Mouse (Mus musculus) testis, postnatal 14 days (tissue): ENCODE data around the gene Traip.

Source experiments
- DNase-seq: peaks from one replicate; pipeline ENCODE4 v3.0.0; 2021; ENCODE audit warnings: low spot score

The Traip gene

GRCm38 (mm10) chr9:107971690-107972541, 22.0 kb downstream of the Traip start:
- DNase-seq: no peak

DNA sequence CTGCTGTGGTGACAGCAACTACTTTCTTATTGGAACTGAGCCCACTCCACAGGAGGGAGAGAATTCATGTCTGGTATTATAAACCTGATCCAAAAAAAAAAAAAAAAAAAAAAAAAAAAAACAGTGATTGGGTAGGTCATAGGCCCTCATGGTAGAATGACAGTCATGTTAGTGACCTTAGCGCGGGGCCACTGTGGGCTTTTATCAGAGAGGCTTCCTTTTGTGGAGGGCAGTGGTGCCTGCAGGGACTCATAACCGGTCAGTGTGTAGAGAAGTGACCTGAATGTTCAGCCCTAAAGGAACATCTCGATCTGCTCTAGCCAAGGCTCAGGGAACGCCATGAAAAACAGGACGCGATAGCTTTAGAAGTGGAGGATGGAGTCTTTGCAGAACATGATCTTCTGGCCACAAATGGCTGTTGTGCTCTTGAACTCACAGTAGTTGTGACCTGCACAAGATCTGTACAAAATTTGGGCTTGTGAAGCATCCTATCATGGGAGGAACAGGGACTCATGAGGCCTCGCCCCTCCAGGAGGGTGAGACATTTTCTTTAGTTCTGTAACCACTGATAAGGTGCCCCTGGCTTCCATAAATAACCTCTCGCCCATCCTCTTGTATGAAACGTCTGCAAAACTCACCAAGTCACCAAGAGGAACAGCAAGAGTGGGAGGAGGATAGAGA, 24.7 kb downstream of the Traip start:
- no peak for DNase-seq

DNA sequence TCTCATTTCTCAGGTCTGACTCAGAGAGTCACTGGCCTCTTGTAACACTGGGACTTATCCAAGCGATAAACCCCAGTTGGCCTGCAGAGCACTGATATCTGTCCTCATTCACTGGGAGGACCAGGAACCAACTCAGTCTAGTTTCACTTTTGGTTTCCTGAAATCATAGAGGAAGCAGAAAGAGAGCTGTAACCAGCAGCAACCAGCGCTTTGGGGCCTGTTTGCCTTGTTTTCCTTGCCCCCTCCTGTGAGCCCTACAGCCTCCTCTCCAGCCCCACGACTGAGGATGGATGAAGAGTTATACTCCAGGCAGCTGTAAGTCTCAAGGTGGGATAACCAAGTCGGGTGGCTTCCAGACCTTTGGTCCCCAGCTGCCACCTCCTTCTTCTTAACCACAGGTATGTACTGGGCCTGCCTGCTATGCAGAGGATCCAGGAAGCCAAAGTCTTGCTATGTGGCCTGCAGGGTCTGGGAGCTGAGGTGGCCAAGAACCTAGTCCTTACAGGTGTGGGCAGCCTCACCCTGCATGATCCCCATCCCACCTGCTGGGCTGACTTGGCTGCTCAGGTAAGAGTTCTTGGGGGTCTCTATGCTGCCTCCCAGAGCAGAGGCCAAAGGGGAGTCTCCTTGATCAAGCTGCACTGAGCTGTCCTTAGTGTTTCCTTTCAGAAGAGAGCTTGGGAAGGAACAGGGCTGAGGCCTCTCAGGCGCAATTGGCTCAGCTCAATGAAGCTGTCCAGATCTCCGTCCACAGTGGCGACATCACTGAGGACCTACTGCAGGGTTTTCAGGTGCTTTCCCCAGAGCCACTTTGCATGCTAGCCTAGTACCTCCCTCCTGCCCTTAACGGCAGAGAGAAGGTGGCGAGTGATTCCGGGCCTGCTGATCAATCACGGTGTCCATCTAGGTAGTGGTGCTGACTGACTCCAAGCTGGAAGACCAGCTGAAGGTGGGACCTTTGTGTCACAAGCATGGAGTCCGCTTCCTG, 25.8 kb downstream of the Traip start, which contains the start of gene Uba7:
Gene Uba7 (plus strand): TSS at position 107 of the 988 bp plus-strand sequence.
- DNase-seq: no peak

- DNase-seq: no peak
Measured at GRCm38 (mm10) chr9:107978815-107979214, 28.9 kb downstream of the Traip start.

- DNase-seq: no peak
Measured at GRCm38 (mm10) chr9:107981684-107982605, 32.0 kb downstream of the Traip start.

DNA sequence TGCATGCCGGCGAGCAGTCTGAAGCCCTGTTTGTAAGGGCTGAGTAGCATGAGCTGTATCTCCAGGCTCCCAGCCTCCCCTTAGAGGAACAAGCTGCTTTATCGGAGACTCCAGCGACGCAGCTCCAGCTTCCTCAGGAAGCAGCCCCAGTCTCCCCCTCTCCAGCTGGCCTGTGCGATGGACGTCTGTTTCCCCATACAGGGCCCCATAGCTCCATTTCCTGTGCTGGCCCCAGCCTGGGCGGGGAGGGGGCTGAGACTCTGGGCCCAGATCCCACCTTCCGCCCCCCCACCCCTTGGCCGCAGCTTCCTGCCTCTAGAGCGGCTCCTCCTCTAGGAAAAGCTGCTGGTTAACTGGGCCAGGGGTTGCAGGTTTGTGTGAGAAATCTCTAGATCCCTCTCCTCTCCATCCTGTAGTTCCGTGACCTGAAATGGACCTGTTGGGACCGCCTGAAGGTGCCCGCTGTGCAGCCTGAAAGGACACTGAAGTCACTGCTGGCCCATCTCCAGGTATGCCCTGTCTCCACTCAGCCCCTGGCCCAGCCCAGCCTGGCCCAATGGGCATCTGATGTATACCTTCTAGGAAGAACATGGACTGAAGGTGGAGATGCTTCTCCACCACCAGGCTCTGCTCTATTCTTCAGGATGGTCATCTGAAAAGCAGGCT, 32.9 kb downstream of the Traip start, which contains the start of gene Gm20661:
Gene Gm20661 (plus strand): TSS at position 378 of the 666 bp plus-strand sequence.
- DNase-seq: no peak

DNA sequence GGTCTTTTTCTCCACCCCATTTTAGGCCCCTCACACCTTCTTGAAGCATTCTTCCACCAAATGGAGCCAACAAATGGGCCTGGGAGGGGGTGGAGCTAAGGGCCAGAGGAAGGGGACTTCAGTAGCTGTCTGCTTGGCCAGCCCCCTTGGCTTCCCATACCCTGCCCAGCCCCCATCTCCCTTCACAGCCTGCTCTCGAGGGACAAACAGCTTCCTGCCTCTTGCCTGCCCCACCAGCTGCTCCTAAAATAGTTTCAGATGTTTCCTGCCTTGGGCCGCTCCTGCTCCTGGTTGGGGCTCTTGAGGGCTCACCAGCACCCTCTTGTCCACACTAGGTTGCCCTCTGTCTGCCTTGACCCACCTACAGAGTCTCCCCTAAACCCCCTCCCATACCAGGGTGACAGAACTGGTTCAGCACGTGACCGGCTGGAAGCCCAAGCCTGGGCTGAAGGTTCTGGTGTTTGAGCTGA, 33.5 kb downstream of the Traip start:
- DNase-seq: peak; percentile 62

GRCm38 (mm10) chr9:107984052-107984753, 34.3 kb downstream of the Traip start:
- DNase-seq: no peak

GRCm38 (mm10) chr9:107984754-107985055, 34.8 kb downstream of the Traip start:
- DNase-seq: no peak

DNA sequence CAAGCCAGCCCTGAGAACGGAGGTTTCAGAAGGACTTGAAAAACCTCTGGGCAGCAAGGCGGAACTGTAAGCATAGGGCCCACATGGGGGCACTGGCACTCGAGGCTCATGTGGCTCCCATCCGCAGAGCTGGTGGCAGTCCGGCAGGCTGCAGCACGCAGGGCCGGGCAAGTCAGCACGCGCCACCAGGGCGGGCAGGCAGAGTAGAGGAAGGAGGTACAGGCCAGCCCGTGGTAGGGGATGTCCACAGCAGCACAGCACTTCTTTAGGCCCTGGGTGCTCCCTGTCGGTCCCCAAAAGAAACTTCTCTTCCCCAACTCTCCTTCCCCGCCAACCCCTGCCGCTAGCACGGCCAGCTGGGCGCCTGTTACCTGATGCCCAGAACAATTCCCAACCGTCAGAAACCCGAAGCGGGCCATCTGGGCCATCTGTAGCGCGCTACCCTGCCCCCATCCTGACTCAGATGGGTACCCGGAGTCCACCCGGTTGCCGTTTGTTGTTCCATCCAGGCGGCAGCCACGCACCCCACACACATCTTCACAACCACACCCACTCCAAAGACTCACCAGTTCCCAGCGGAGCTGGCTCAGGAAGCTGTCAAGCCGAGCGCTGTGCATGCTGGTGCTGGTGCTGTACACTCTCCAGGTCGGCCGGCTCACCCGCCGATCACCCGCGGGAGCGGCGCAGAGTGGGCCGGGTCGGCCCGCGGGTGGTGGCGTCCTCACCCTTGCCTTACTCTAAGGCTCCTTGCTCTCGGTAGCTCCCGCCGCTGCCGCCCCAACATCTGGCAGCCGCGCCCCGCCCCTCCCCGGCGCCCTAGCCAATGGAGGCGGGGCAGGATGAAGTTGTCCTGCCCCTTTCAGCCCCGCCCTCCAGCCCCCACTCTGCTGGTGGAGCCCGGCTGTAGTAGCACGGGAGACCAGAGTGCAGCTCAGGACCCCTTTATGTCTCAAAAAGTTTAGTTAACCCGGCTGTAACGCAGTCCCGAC, 35.5 kb downstream of the Traip start, which contains the start of gene Inka1:
Gene Inka1 (minus strand): TSS at position 749 of the 989 bp plus-strand sequence.
- DNase-seq: peak; percentile 79

DNA sequence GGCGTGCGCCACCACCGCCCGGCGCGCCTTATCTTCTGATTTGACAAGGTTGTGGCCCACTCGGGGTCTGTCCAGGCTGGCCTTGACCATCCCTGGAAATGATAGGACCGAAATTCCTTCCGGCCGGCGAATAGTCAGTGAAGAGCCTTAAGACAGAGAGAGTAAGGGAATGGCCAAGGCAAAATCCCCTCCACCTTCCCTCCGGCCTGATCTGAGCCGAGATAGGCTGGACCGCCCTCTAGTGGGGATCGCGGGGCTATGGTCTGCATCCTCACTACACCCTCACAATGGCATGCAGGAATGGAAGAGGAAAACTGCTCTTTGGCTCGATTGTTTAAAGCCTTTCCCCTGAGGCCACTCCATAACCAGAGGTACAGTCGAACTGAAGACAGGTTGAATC, 36.4 kb downstream of the Traip start:
- DNase-seq: peak; percentile 76

DNA sequence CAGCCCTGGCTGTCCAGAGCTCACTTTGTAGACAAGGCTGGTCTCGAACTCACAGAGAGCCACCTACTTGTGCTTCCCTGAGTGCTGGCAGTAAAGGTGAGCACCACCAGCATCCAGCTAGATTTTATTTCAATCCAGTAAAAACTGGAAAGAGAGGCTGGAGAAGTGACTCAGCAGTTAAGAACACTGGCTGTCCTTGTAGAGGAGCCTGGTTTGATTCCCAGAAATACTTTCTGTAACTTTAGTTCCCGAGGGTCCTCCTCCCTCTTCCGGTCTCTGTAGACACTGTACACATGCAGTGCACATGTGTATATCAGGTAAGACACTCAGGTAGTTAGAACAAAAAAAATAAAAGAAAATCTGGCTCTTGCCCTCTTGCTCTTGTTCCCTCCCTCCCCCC, 38.0 kb downstream of the Traip start:
- no peak for DNase-seq

GRCm38 (mm10) chr9:107992197-107992596, 42.3 kb downstream of the Traip start, which contains the start of gene Cdhr4:
Cdhr4 (plus strand) TSS chr9:107992497.
- DNase-seq: no peak

- DNase-seq: no peak
Measured at GRCm38 (mm10) chr9:107993013-107993412, 43.1 kb downstream of the Traip start.

DNA sequence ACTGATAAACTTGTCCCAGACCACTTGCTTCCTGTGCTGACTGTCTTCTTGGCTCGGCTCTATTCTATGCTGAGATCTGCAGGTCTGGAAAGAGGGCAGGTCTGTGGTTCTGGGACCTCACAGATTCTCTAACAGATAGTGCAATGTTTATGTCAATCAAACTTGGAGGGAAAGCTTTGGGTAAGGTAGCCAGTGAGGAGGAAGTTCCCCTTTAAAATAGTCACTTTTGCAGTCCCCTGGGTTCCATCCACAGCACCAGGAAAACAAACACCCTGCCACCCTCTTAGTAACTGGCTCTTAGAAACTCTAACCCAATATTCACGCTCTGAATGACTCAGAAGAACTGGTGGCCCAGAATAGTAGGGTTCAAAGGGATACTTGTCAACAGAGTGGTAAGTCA, 44.5 kb downstream of the Traip start:
- DNase-seq: no peak

DNA sequence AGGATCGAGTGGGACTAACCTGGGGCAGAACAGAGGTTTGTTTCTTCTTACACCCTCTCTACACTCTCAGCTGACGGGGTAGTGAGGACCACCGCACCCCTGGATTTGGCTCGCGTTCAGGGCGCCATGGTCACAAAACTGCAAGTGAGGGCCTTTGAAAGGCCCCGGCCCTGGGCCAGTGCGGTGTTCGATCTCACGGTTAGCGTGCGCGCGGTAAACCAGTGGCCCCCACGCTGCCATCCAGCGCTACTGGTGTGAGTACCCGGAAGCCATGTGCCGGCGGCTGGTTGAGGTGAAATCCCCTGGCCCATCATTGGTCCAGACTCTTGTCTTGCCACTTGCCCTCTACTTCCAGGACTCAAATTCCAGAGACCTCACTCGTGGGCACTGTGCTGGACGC, 45.6 kb downstream of the Traip start:
- DNase-seq: no peak

- DNase-seq: no peak
Measured at GRCm38 (mm10) chr9:107996049-107996448, 46.1 kb downstream of the Traip start, which contains the start of gene Gm20662. Gm20662 (plus strand) TSS chr9:107996349.
